Mouse (Mus musculus) embryonic fibroblast, embryonic 13.5 days (primary cell): ENCODE results near the gene Cdh1.

ENCODE experiments used
- CTCF ChIP-seq: IDR thresholded peaks from 2 replicates; pipeline ENCODE4 v1.5.1; 2011; ENCODE audit warnings: mild to moderate bottlenecking, control low read depth, low read length, moderate library complexity, borderline replicate concordance; ENCODE audit not compliant: insufficient read depth
- POLR2A ChIP-seq: IDR thresholded peaks from 2 replicates; pipeline ENCODE4 v1.6.1; 2011; ENCODE audit warnings: low read depth, mild to moderate bottlenecking, control low read depth, low read length, moderate library complexity

DNA sequence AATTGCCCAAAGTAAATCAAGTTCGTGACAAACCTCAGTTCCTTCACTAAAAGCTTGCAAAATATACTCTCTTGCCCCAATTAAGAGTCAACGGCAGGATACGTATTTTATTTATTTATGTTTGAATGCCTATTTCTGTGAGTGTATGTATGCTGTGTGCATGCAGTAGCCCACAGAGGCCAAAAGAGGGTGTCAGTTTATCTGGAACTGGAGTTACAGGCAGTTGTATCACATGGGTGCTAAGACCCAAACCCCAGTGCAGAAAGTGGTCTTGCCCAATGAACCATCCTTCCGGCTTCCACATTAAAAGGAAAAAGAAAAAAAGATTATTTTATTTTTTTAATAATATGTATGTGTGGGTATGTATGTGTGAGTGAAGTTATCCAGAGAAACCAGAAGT lies 81.2 kb downstream of the Cdh1 start:
- TF ChIP-seq CTCF (no peak), POLR2A (no peak)
